Mouse (Mus musculus): ENCODE measurements around the gene Ssna1. TPM values are rescaled to one million over a fixed set of nuclear protein-coding genes. Genes with fewer than 3 reads are reported as not detected.
A peak's percentile ranks its signal among the peaks of the same experiment; 100 is the strongest.
"Not testable (repeated sequence)": the region's sequence is repeated elsewhere in the genome, so short reads cannot be mapped to it uniquely, and the experiment has no call there.

Ssna1 gene
- total RNA-seq, 2 experiments from 2014 or later, result 62.5 to 66.2 TPM

GRCm38 (mm10) chr2:25262795-25263622 is 9.2 kb downstream of the Ssna1 start:
- DNase-seq (ENCODE audit: low spot score in 2 of 2), result peak in 1 of 2 experiments; percentile 54

GRCm38 (mm10) chr2:25262291-25262767 is 9.9 kb downstream of the Ssna1 start, which contains the start of gene Tprn:
Tprn (plus strand) TSS chr2:25262618.
- peak; percentile 93 to 97 for DNase-seq (ENCODE audit: low spot score in 2 of 2)

GRCm38 (mm10) chr2:25261870-25262269 is 10.4 kb downstream of the Ssna1 start:
- DNase-seq (ENCODE audit: low spot score in 2 of 2), result peak in 1 of 2 experiments; percentile 68

GRCm38 (mm10) chr2:25258887-25259286 is 13.4 kb downstream of the Ssna1 start:
- no peak for DNase-seq (ENCODE audit: low spot score in 2 of 2)

- not testable (repeated sequence) for DNase-seq (ENCODE audit: low spot score in 2 of 2)
Measured at GRCm38 (mm10) chr2:25257250-25257649, 15.0 kb downstream of the Ssna1 start.

- not testable (repeated sequence) for DNase-seq (ENCODE audit: low spot score in 2 of 2)
Measured at GRCm38 (mm10) chr2:25256443-25257109, 15.7 kb downstream of the Ssna1 start.

GRCm38 (mm10) chr2:25255284-25255779 is 16.9 kb downstream of the Ssna1 start, which contains the start of gene Tmem203:
Tmem203 (plus strand) TSS chr2:25255439.
- DNase-seq (ENCODE audit: low spot score in 2 of 2), result peak; percentile 78 to 88

GRCm38 (mm10) chr2:25252331-25252730 is 19.9 kb downstream of the Ssna1 start:
- no peak for DNase-seq (ENCODE audit: low spot score in 2 of 2)

GRCm38 (mm10) chr2:25246183-25247072 is 25.8 kb downstream of the Ssna1 start, which contains the start of gene AL732309.1:
AL732309.1 (minus strand) TSS chr2:25246863.
- no peak for DNase-seq (ENCODE audit: low spot score in 2 of 2)

GRCm38 (mm10) chr2:25244144-25244543 is 28.1 kb downstream of the Ssna1 start:
- DNase-seq (ENCODE audit: low spot score in 2 of 2), result no peak

GRCm38 (mm10) chr2:25243342-25243741 is 28.9 kb downstream of the Ssna1 start:
- DNase-seq (ENCODE audit: low spot score in 2 of 2), result no peak

- peak in 1 of 2 experiments; percentile 50 for DNase-seq (ENCODE audit: low spot score in 2 of 2)
Measured at GRCm38 (mm10) chr2:25242101-25242506, 30.1 kb downstream of the Ssna1 start, which contains the start of the genes Rnf208 and Cysrt1. Rnf208 (plus strand) TSS chr2:25242255. Cysrt1 (minus strand) TSS chr2:25242452.

GRCm38 (mm10) chr2:25241438-25241775 is 30.8 kb downstream of the Ssna1 start:
- no peak for DNase-seq (ENCODE audit: low spot score in 2 of 2)

- peak; percentile 58 to 77 for DNase-seq (ENCODE audit: low spot score in 2 of 2)
Measured at GRCm38 (mm10) chr2:25240723-25241437, 31.4 kb downstream of the Ssna1 start.

GRCm38 (mm10) chr2:25240310-25240709 is 31.9 kb downstream of the Ssna1 start:
- no peak for DNase-seq (ENCODE audit: low spot score in 2 of 2)

GRCm38 (mm10) chr2:25239766-25240165 is 32.5 kb downstream of the Ssna1 start:
- DNase-seq (ENCODE audit: low spot score in 2 of 2), result no peak

- DNase-seq (ENCODE audit: low spot score in 2 of 2), result no peak
Measured at GRCm38 (mm10) chr2:25238106-25238505, 34.1 kb downstream of the Ssna1 start.

- DNase-seq (ENCODE audit: low spot score in 2 of 2), result no peak
Measured at GRCm38 (mm10) chr2:25237522-25237921, 34.7 kb downstream of the Ssna1 start.

- no peak for DNase-seq (ENCODE audit: low spot score in 2 of 2)
Measured at GRCm38 (mm10) chr2:25236614-25237013, 35.6 kb downstream of the Ssna1 start, which contains the start of gene Rnf224. Rnf224 (minus strand) TSS chr2:25236787.

All from layer of hippocampus, adult 18-20 months (tissue).